Mouse (Mus musculus): ENCODE measurements around the gene Pth1r. TPM values are rescaled to one million over a fixed set of nuclear protein-coding genes. Genes with fewer than 3 reads are reported as not detected.

The Pth1r gene
- polyA plus RNA-seq, 1 experiment from 2014 or later = 37.8 TPM

- Histone ChIP-seq H3K9ac (replicated peaks; ENCODE audit: low read length) (no peak overlapping the region), H3K27me3 (ENCODE audit: control insufficient read depth, insufficient read depth, low read length) (no peaks in the 10 kb centered on the region), H3K4me2 (ENCODE audit: low read depth, low read length) (no peak overlapping the region), H3K4me1 (ENCODE audit: control insufficient read depth, insufficient read depth, low read length) (no peaks in the 10 kb centered on the region), H3K4me3 (ENCODE audit: low read depth, low read length) (no peak overlapping the region), H3K27ac (replicated peaks; ENCODE audit: low read depth, low read length) (no peak overlapping the region), H3K36me3 (replicated peaks; ENCODE audit: control insufficient read depth, insufficient read depth, low read depth, low read length) (no peaks in the 10 kb centered on the region), H3K9me3 (replicated peaks; ENCODE audit: control insufficient read depth, low read length) (no peaks in the 10 kb centered on the region)
- no peak for ATAC-seq (replicated peaks; ENCODE audit: insufficient number of reproducible peaks, low FRiP score, low TSS enrichment, low read depth)
- DNase-seq (ENCODE audit: low spot score) = no peak
- 89% methylated on average over 3 of the region's 3 CpGs for WGBS
Measured at GRCm38 (mm10) chr9:110697465-110697864, 49.5 kb downstream of the Pth1r start.

- Histone ChIP-seq H3K4me3 (ENCODE audit: low read depth, low read length) (no peak overlapping the region), H3K9me3 (replicated peaks; ENCODE audit: control insufficient read depth, low read length) (no peaks in the 10 kb centered on the region), H3K27ac (replicated peaks; ENCODE audit: low read depth, low read length) (no peak overlapping the region), H3K4me2 (ENCODE audit: low read depth, low read length) (no peak overlapping the region), H3K27me3 (ENCODE audit: control insufficient read depth, insufficient read depth, low read length) (no peaks in the 10 kb centered on the region), H3K9ac (replicated peaks; ENCODE audit: low read length) (no peak overlapping the region), H3K4me1 (ENCODE audit: control insufficient read depth, insufficient read depth, low read length) (no peaks in the 10 kb centered on the region), H3K36me3 (replicated peaks; ENCODE audit: control insufficient read depth, insufficient read depth, low read depth, low read length) (no peaks in the 10 kb centered on the region)
- 89% methylated on average over 5 of the region's 5 CpGs for WGBS
- ATAC-seq (replicated peaks; ENCODE audit: insufficient number of reproducible peaks, low FRiP score, low TSS enrichment, low read depth) (no peak), DNase-seq (ENCODE audit: low spot score) (no peak)
Measured at GRCm38 (mm10) chr9:110696427-110696826, 50.5 kb downstream of the Pth1r start.

- no peak overlapping the region for H3K4me3 ChIP-seq (ENCODE audit: low read depth, low read length)
- no peak for ATAC-seq (replicated peaks; ENCODE audit: insufficient number of reproducible peaks, low FRiP score, low TSS enrichment, low read depth)
- DNase-seq (ENCODE audit: low spot score) = no peak
- H3K4me1 ChIP-seq (ENCODE audit: control insufficient read depth, insufficient read depth, low read length) = no peaks in the 10 kb centered on the region
- no peak overlapping the region for H3K4me2 ChIP-seq (ENCODE audit: low read depth, low read length)
- H3K9me3 ChIP-seq (replicated peaks; ENCODE audit: control insufficient read depth, low read length) = no peaks in the 10 kb centered on the region
- 81% methylated on average over 4 of the region's 4 CpGs for WGBS
- no peak overlapping the region for H3K9ac ChIP-seq (replicated peaks; ENCODE audit: low read length)
- no peaks in the 10 kb centered on the region for H3K27me3 ChIP-seq (ENCODE audit: control insufficient read depth, insufficient read depth, low read length)
- H3K27ac ChIP-seq (replicated peaks; ENCODE audit: low read depth, low read length) = no peak overlapping the region
- no peaks in the 10 kb centered on the region for H3K36me3 ChIP-seq (replicated peaks; ENCODE audit: control insufficient read depth, insufficient read depth, low read depth, low read length)
Measured at GRCm38 (mm10) chr9:110695165-110695755, 51.7 kb downstream of the Pth1r start.

- Histone ChIP-seq H3K9ac (replicated peaks; ENCODE audit: low read length) (no peak overlapping the region), H3K4me3 (ENCODE audit: low read depth, low read length) (no peak overlapping the region), H3K4me2 (ENCODE audit: low read depth, low read length) (no peak overlapping the region), H3K27me3 (ENCODE audit: control insufficient read depth, insufficient read depth, low read length) (no peaks in the 10 kb centered on the region), H3K4me1 (ENCODE audit: control insufficient read depth, insufficient read depth, low read length) (no peaks in the 10 kb centered on the region), H3K27ac (replicated peaks; ENCODE audit: low read depth, low read length) (no peak overlapping the region), H3K36me3 (replicated peaks; ENCODE audit: control insufficient read depth, insufficient read depth, low read depth, low read length) (no peaks in the 10 kb centered on the region), H3K9me3 (replicated peaks; ENCODE audit: control insufficient read depth, low read length) (no peaks in the 10 kb centered on the region)
- DNase-seq (ENCODE audit: low spot score) (no peak), ATAC-seq (replicated peaks; ENCODE audit: insufficient number of reproducible peaks, low FRiP score, low TSS enrichment, low read depth) (no peak)
- 89% methylated on average over 8 of the region's 8 CpGs for WGBS
Measured at GRCm38 (mm10) chr9:110689261-110689779, 57.6 kb downstream of the Pth1r start.

GRCm38 (mm10) chr9:110687846-110688245 lies 59.1 kb downstream of the Pth1r start:
- Histone ChIP-seq H3K4me2 (ENCODE audit: low read depth, low read length) (no peak overlapping the region), H3K9ac (replicated peaks; ENCODE audit: low read length) (no peak overlapping the region), H3K27ac (replicated peaks; ENCODE audit: low read depth, low read length) (no peak overlapping the region), H3K27me3 (ENCODE audit: control insufficient read depth, insufficient read depth, low read length) (no peaks in the 10 kb centered on the region), H3K9me3 (replicated peaks; ENCODE audit: control insufficient read depth, low read length) (no peaks in the 10 kb centered on the region), H3K36me3 (replicated peaks; ENCODE audit: control insufficient read depth, insufficient read depth, low read depth, low read length) (no peaks in the 10 kb centered on the region), H3K4me1 (ENCODE audit: control insufficient read depth, insufficient read depth, low read length) (no peaks in the 10 kb centered on the region), H3K4me3 (ENCODE audit: low read depth, low read length) (no peak overlapping the region)
- WGBS = 93% methylated on average over 2 of the region's 2 CpGs
- DNase-seq (ENCODE audit: low spot score) (no peak), ATAC-seq (replicated peaks; ENCODE audit: insufficient number of reproducible peaks, low FRiP score, low TSS enrichment, low read depth) (no peak)

GRCm38 (mm10) chr9:110687061-110687460 lies 59.9 kb downstream of the Pth1r start:
- Histone ChIP-seq H3K4me3 (ENCODE audit: low read depth, low read length) (no peak overlapping the region), H3K4me2 (ENCODE audit: low read depth, low read length) (no peak overlapping the region), H3K4me1 (ENCODE audit: control insufficient read depth, insufficient read depth, low read length) (no peaks in the 10 kb centered on the region), H3K9ac (replicated peaks; ENCODE audit: low read length) (no peak overlapping the region), H3K36me3 (replicated peaks; ENCODE audit: control insufficient read depth, insufficient read depth, low read depth, low read length) (no peaks in the 10 kb centered on the region), H3K9me3 (replicated peaks; ENCODE audit: control insufficient read depth, low read length) (no peaks in the 10 kb centered on the region), H3K27ac (replicated peaks; ENCODE audit: low read depth, low read length) (no peak overlapping the region), H3K27me3 (ENCODE audit: control insufficient read depth, insufficient read depth, low read length) (no peaks in the 10 kb centered on the region)
- no peak for DNase-seq (ENCODE audit: low spot score)
- WGBS = 64% methylated on average over 5 of the region's 5 CpGs
- ATAC-seq (replicated peaks; ENCODE audit: insufficient number of reproducible peaks, low FRiP score, low TSS enrichment, low read depth) = no peak

GRCm38 (mm10) chr9:110686472-110686871 lies 60.5 kb downstream of the Pth1r start:
- Histone ChIP-seq H3K9ac (replicated peaks; ENCODE audit: low read length) (no peak overlapping the region), H3K4me2 (ENCODE audit: low read depth, low read length) (no peak overlapping the region), H3K4me3 (ENCODE audit: low read depth, low read length) (no peak overlapping the region), H3K9me3 (replicated peaks; ENCODE audit: control insufficient read depth, low read length) (no peaks in the 10 kb centered on the region), H3K36me3 (replicated peaks; ENCODE audit: control insufficient read depth, insufficient read depth, low read depth, low read length) (no peaks in the 10 kb centered on the region), H3K27ac (replicated peaks; ENCODE audit: low read depth, low read length) (no peak overlapping the region), H3K27me3 (ENCODE audit: control insufficient read depth, insufficient read depth, low read length) (no peaks in the 10 kb centered on the region), H3K4me1 (ENCODE audit: control insufficient read depth, insufficient read depth, low read length) (no peaks in the 10 kb centered on the region)
- ATAC-seq (replicated peaks; ENCODE audit: insufficient number of reproducible peaks, low FRiP score, low TSS enrichment, low read depth) (no peak), DNase-seq (ENCODE audit: low spot score) (no peak)
- 45% methylated on average over 3 of the region's 3 CpGs for WGBS

- Histone ChIP-seq H3K36me3 (replicated peaks; ENCODE audit: control insufficient read depth, insufficient read depth, low read depth, low read length) (no peaks in the 10 kb centered on the region), H3K4me2 (ENCODE audit: low read depth, low read length) (no peak overlapping the region), H3K4me3 (ENCODE audit: low read depth, low read length) (no peak overlapping the region), H3K4me1 (ENCODE audit: control insufficient read depth, insufficient read depth, low read length) (no peaks in the 10 kb centered on the region), H3K27me3 (ENCODE audit: control insufficient read depth, insufficient read depth, low read length) (no peaks in the 10 kb centered on the region), H3K9me3 (replicated peaks; ENCODE audit: control insufficient read depth, low read length) (no peaks in the 10 kb centered on the region), H3K27ac (replicated peaks; ENCODE audit: low read depth, low read length) (no peak overlapping the region), H3K9ac (replicated peaks; ENCODE audit: low read length) (no peak overlapping the region)
- 86% methylated on average over 5 of the region's 5 CpGs for WGBS
- ATAC-seq (replicated peaks; ENCODE audit: insufficient number of reproducible peaks, low FRiP score, low TSS enrichment, low read depth) (no peak), DNase-seq (ENCODE audit: low spot score) (no peak)
Measured at GRCm38 (mm10) chr9:110685591-110685990, 61.4 kb downstream of the Pth1r start.
